Mouse (Mus musculus) lung, adult 2 months (tissue): Measurements from ENCODE around the gene Dhrs9. TPM values are rescaled to one million over a fixed set of nuclear protein-coding genes. Genes with fewer than 3 reads are reported as not detected.

Source experiments
- DNase-seq: peaks from one replicate; pipeline ENCODE4 v3.0.0; 2022
- H3K4me1 ChIP-seq: fragments of 200-500 bp; 2 replicates; pipeline ENCODE4 v1.6.1; 2011; ENCODE audit warnings: low read length; ENCODE audit not compliant: control insufficient read depth, insufficient read depth
- H3K4me3 ChIP-seq: fragments of 200-500 bp; replicated peaks from 2 replicates; pipeline ENCODE3; 2011; ENCODE audit warnings: low read depth, mild to moderate bottlenecking, control low read depth, low read length; ENCODE audit errors: extremely low read depth
- CTCF ChIP-seq: fragments of 200-500 bp; IDR thresholded peaks from 2 replicates; pipeline ENCODE4 v1.5.1; 2011; ENCODE audit warnings: mild to moderate bottlenecking, low read length, control low read depth; ENCODE audit not compliant: insufficient read depth
- POLR2A ChIP-seq: fragments of 200-500 bp; IDR thresholded peaks from 2 replicates; pipeline ENCODE4 v1.6.1; 2011; ENCODE audit warnings: low read depth, mild to moderate bottlenecking, control low read depth, low read length, borderline replicate concordance; ENCODE audit errors: extremely low read depth
- WGBS: fragments of 180-500 bp; shearing (Covaris S2); methylation state at CpG from one replicate; pipeline ENCODE4 v1.1.7; 2018; 5-methylcytosine and 5-hydroxymethylcytosine counted together
- polyA plus RNA-seq: library from polyadenylated mRNA; depleted of rRNA; stranded (reverse); fragments of >200 nt; gene quantifications from 2 replicates; pipeline ENCODE4 v1.2.3, GENCODE M21; 2012

The Dhrs9 gene
- polyA plus RNA-seq, 1 experiment, result 1.9 TPM

- H3K4me1 ChIP-seq, result no peaks in the 10 kb centered on the region
- no peak for TF ChIP-seq POLR2A
- TF ChIP-seq CTCF, result no peak
- DNase-seq, result no peak
- H3K4me3 ChIP-seq, result no peak overlapping the region
- WGBS, result 54% methylated on average over 3 of the region's 3 CpGs
Measured at GRCm38 (mm10) chr2:69386118-69386871, 6.0 kb downstream of the Dhrs9 start.

- DNase-seq, result no peak
- 83% methylated on average over 2 of the region's 2 CpGs for WGBS
- no peak overlapping the region for H3K4me3 ChIP-seq
- TF ChIP-seq CTCF, result no peak
- TF ChIP-seq POLR2A, result no peak
- H3K4me1 ChIP-seq, result no peaks in the 10 kb centered on the region
Measured at GRCm38 (mm10) chr2:69393947-69394346, 13.7 kb downstream of the Dhrs9 start.

GRCm38 (mm10) chr2:69395597-69396248 lies 15.5 kb downstream of the Dhrs9 start:
- Histone ChIP-seq H3K4me3 (no peak overlapping the region), H3K4me1 (no peaks in the 10 kb centered on the region)
- TF ChIP-seq POLR2A (no peak), CTCF (no peak)
- DNase-seq, result no peak
- 67% methylated on average over 9 of the region's 9 CpGs for WGBS

- TF ChIP-seq CTCF (no peak), POLR2A (no peak)
- H3K4me1 ChIP-seq, result no peaks in the 10 kb centered on the region
- 83% methylated on average over 12 of the region's 12 CpGs for WGBS
- DNase-seq, result no peak
- no peak overlapping the region for H3K4me3 ChIP-seq
Measured at GRCm38 (mm10) chr2:69396760-69397435, 16.7 kb downstream of the Dhrs9 start.

- no peak for DNase-seq
- no peak for TF ChIP-seq CTCF
- no peak for TF ChIP-seq POLR2A
- 53% methylated on average over 7 of the region's 7 CpGs for WGBS
- no peak overlapping the region for H3K4me3 ChIP-seq
- H3K4me1 ChIP-seq, result no peaks in the 10 kb centered on the region
Measured at GRCm38 (mm10) chr2:69400866-69401604, 20.8 kb downstream of the Dhrs9 start.

GRCm38 (mm10) chr2:69401891-69402290 lies 21.6 kb downstream of the Dhrs9 start:
- WGBS, result 83% methylated on average over 6 of the region's 6 CpGs
- no peak for DNase-seq
- Histone ChIP-seq H3K4me1 (no peaks in the 10 kb centered on the region), H3K4me3 (no peak overlapping the region)
- TF ChIP-seq CTCF (no peak), POLR2A (no peak)

- Histone ChIP-seq H3K4me3 (no peak overlapping the region), H3K4me1 (no peaks in the 10 kb centered on the region)
- DNase-seq, result no peak
- 80% methylated on average over 7 of the region's 7 CpGs for WGBS
- no peak for TF ChIP-seq POLR2A
- no peak for TF ChIP-seq CTCF
Measured at GRCm38 (mm10) chr2:69402309-69402708, 22.1 kb downstream of the Dhrs9 start.

- no peak overlapping the region for H3K4me3 ChIP-seq
- DNase-seq, result no peak
- WGBS, result 76% methylated on average over 5 of the region's 5 CpGs
- H3K4me1 ChIP-seq, result no peaks in the 10 kb centered on the region
- TF ChIP-seq POLR2A (no peak), CTCF (no peak)
Measured at GRCm38 (mm10) chr2:69405692-69406091, 25.4 kb downstream of the Dhrs9 start.

- no peak overlapping the region for H3K4me3 ChIP-seq
- WGBS, result 86% methylated on average over 10 of the region's 10 CpGs
- DNase-seq, result no peak
- no peaks in the 10 kb centered on the region for H3K4me1 ChIP-seq
- TF ChIP-seq CTCF, result no peak
Measured at GRCm38 (mm10) chr2:69414539-69414938, 34.3 kb downstream of the Dhrs9 start.

- DNase-seq, result no peak
- no peak overlapping the region for H3K4me3 ChIP-seq
- WGBS, result 80% methylated on average over 6 of the region's 6 CpGs
- TF ChIP-seq CTCF, result no peak
- no peaks in the 10 kb centered on the region for H3K4me1 ChIP-seq
Measured at GRCm38 (mm10) chr2:69415070-69415469, 34.8 kb downstream of the Dhrs9 start.
